Mouse (Mus musculus) liver, embryonic 15.5 days (tissue): ENCODE results near the gene Hoxa9. TPM values are rescaled to one million over a fixed set of nuclear protein-coding genes. Genes with fewer than 3 reads are reported as not detected.
A peak's percentile ranks its signal among the peaks of the same experiment; 100 is the strongest.

Experiments
- ATAC-seq: fragments of 200-750 bp; cut with Nextera tagmentation; 2 replicates; pipeline ENCODE4 v1.8.0; 2017; ENCODE audit warnings: moderate number of reproducible peaks, mild to moderate bottlenecking, moderate library complexity; ENCODE audit not compliant: insufficient read depth
- H3K27ac ChIP-seq: fragments of 300-500 bp; sonication (generic); replicated peaks from 2 replicates; pipeline ENCODE4 v1.5.1; 2015; ENCODE audit warnings: mild to moderate bottlenecking, inconsistent platforms
- H3K27me3 ChIP-seq: fragments of 300-500 bp; sonication (generic); 2 replicates; pipeline ENCODE4 v1.6.1; 2015; ENCODE audit warnings: mild to moderate bottlenecking, inconsistent platforms
- H3K36me3 ChIP-seq: fragments of 300-500 bp; sonication (generic); replicated peaks from 2 replicates; pipeline ENCODE4 v1.6.1; 2015; ENCODE audit warnings: moderate library complexity, mild to moderate bottlenecking, inconsistent platforms
- H3K4me1 ChIP-seq: fragments of 300-500 bp; sonication (generic); replicated peaks from 2 replicates; pipeline ENCODE4 v1.6.1; 2015; ENCODE audit warnings: inconsistent platforms
- H3K4me2 ChIP-seq: fragments of 300-500 bp; sonication (generic); 2 replicates; pipeline ENCODE4 v1.6.1; 2015; ENCODE audit warnings: moderate library complexity, mild to moderate bottlenecking, inconsistent platforms
- H3K4me3 ChIP-seq: fragments of 300-500 bp; sonication (generic); replicated peaks from 2 replicates; pipeline ENCODE4 v1.5.1; 2015; ENCODE audit warnings: mild to moderate bottlenecking, inconsistent platforms
- H3K9ac ChIP-seq: fragments of 300-500 bp; sonication (generic); 2 replicates; pipeline ENCODE4 v1.6.1; 2015; ENCODE audit warnings: moderate library complexity, mild to moderate bottlenecking, inconsistent platforms
- H3K9me3 ChIP-seq: fragments of 300-500 bp; sonication (generic); replicated peaks from 2 replicates; pipeline ENCODE4 v1.6.1; 2016; ENCODE audit warnings: inconsistent platforms
- WGBS: fragments of 180-500 bp; shearing (Covaris S2); methylation state at CpG from one replicate; pipeline ENCODE4 v1.1.7; 2015; ENCODE audit warnings: mixed read lengths; ENCODE audit not compliant: insufficient replicate concordance; 5-methylcytosine and 5-hydroxymethylcytosine counted together
- polyA plus RNA-seq: library from polyadenylated mRNA; unstranded; fragments of >200 nt; fragmentation: Nextera tagmentation; extraction: Ambion mirVana; gene quantifications from 2 replicates; pipeline ENCODE4 v1.2.1, GENCODE M21; 2015

The Hoxa9 gene
- polyA plus RNA-seq, 1 experiment from 2014 or later = 0.43 TPM

DNA sequence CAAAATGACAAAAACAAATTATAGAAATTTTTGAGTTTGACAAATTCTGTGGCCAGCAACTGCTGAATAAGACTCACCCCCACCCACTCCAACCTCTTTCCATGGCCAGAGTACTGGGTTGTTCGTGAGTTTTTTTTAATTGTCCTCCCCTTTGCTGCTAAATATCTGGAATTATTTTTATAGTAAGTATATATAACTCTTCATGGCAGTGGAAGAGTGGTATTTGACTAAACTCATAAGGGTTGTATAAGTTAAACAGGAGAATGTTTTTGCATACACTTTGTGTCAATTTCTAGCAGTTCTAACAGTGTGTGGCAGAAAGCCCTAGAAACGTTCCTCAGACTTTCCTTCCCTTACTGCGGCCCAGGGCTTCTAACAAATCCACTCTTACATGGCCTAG, 36.8 kb upstream of the Hoxa9 start:
- Histone ChIP-seq H3K27ac (no peak overlapping the region), H3K9me3 (no peaks in the 10 kb centered on the region), H3K9ac (no peak overlapping the region), H3K4me2 (no peak overlapping the region), H3K36me3 (no peaks in the 10 kb centered on the region), H3K27me3 (peaks cover 97% of the 10 kb centered on the region), H3K4me1 (no peaks in the 10 kb centered on the region), H3K4me3 (no peak overlapping the region)
- ATAC-seq = no peak
- 9% methylated on average over 3 of the region's 3 CpGs for WGBS

DNA sequence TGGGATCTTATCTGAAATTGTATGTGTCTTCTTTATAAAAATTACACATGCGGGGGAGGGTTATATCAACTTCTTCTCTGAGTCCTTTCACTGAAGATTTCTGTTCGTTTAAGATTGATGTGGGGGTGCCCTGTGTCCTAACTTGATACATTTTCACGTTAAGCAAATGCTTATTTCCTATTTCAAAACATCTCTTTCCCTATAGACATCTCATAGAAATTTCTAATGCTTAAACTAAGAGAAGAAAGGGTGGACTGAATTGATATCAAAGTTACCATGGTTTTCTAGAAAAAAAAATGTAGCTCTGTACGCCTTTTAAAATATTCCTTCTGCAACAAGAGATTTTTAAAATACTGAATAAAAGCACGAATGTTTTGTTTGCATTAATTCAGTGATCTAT, 36.3 kb upstream of the Hoxa9 start:
- H3K36me3 ChIP-seq = no peaks in the 10 kb centered on the region
- H3K27me3 ChIP-seq = peaks cover 97% of the 10 kb centered on the region
- no peak for ATAC-seq
- H3K4me1 ChIP-seq = no peaks in the 10 kb centered on the region
- no peak overlapping the region for H3K27ac ChIP-seq
- H3K4me3 ChIP-seq = no peak overlapping the region
- H3K4me2 ChIP-seq = no peak overlapping the region
- WGBS = 18% methylated on average over 5 of the region's 5 CpGs
- H3K9ac ChIP-seq = no peak overlapping the region
- no peaks in the 10 kb centered on the region for H3K9me3 ChIP-seq

DNA sequence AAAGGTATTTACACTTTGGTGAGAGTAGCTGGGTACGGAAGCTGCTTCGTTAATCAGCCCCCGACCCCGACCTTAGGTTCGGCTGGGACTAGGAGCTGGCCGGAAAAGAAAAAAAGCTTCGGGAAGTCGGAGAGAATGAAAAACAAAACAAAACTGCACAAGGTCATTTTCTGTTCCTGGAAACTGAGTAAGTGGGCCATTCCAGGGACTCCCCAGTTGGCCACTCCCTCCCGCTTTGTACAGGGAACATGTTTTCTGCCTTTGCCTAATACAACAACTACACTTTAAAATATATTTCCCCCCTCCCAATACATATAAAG, 35.7 kb upstream of the Hoxa9 start:
- Histone ChIP-seq H3K27me3 (peaks cover 98% of the 10 kb centered on the region), H3K27ac (no peak overlapping the region), H3K36me3 (no peaks in the 10 kb centered on the region), H3K9me3 (no peaks in the 10 kb centered on the region), H3K4me1 (no peaks in the 10 kb centered on the region), H3K9ac (no peak overlapping the region), H3K4me3 (no peak overlapping the region), H3K4me2 (no peak overlapping the region)
- WGBS = 2% methylated on average over 9 of the region's 9 CpGs
- no peak for ATAC-seq

GRCm38 (mm10) chr6:52265913-52266665, 35.2 kb upstream of the Hoxa9 start:
- H3K27me3 ChIP-seq = peaks cover 98% of the 10 kb centered on the region
- WGBS = 2% methylated on average over 19 of the region's 19 CpGs
- H3K27ac ChIP-seq = no peak overlapping the region
- no peaks in the 10 kb centered on the region for H3K9me3 ChIP-seq
- H3K36me3 ChIP-seq = no peaks in the 10 kb centered on the region
- no peak overlapping the region for H3K4me2 ChIP-seq
- no peak overlapping the region for H3K4me3 ChIP-seq
- H3K9ac ChIP-seq = no peak overlapping the region
- ATAC-seq = no peak
- no peaks in the 10 kb centered on the region; the same call in 1 of the 2 replicates for H3K4me1 ChIP-seq

- Histone ChIP-seq H3K27ac (no peak overlapping the region), H3K4me2 (no peak overlapping the region), H3K36me3 (no peaks in the 10 kb centered on the region), H3K9me3 (no peaks in the 10 kb centered on the region), H3K4me3 (no peak overlapping the region), H3K27me3 (peaks cover 98% of the 10 kb centered on the region), H3K4me1 (peaks cover 5% of the 10 kb centered on the region; the same call in 1 of the 2 replicates), H3K9ac (no peak overlapping the region)
- no peak for ATAC-seq
- 4% methylated on average over 18 of the region's 18 CpGs for WGBS
These were observed 34.5 kb upstream of the Hoxa9 start for GRCm38 (mm10) chr6:52265306-52265912.

DNA sequence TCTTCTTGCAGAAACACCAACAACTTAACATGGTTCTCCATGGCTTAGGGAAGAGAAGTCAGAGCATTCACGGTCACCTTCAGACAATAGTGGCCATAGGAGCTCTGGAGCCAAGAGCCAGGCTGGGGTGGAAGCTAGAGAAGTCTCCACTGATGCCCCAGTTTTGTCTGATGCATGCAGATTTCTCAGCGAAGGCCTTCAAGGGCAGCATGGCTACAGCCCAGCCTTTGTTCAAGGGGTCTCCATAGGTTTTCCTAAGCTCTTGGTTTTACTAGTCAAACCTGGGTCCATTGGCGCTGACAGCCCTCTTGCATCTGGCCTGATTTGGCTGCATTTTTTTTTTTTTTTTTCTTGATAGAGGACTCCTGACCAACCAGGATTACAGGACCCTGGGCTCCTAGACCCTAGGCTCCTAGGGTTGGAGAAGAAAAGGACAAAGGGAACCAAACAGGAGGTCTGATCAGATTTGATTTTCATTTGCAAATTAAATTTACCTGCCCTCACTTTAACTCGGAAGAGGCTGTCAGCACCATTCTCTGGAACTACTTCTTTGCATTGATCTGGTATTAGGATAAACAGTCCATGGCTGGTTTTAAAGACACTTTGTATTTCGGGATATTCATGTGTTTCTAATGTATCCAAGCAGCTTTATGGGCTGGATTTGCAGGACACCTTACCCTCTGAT, 33.4 kb upstream of the Hoxa9 start:
- WGBS = 3% methylated on average over 5 of the region's 5 CpGs
- H3K9ac ChIP-seq = no peak overlapping the region
- peaks cover 5% of the 10 kb centered on the region; the same call in 1 of the 2 replicates for H3K4me1 ChIP-seq
- no peaks in the 10 kb centered on the region for H3K36me3 ChIP-seq
- H3K27ac ChIP-seq = no peak overlapping the region
- no peak for ATAC-seq
- no peaks in the 10 kb centered on the region for H3K9me3 ChIP-seq
- H3K4me3 ChIP-seq = no peak overlapping the region
- no peak overlapping the region for H3K4me2 ChIP-seq
- H3K27me3 ChIP-seq = peaks cover 98% of the 10 kb centered on the region

- peaks cover 98% of the 10 kb centered on the region for H3K27me3 ChIP-seq
- H3K9ac ChIP-seq = no peak overlapping the region
- WGBS = under 1% methylated on average over 6 of the region's 6 CpGs
- no peak for ATAC-seq
- H3K4me3 ChIP-seq = no peak overlapping the region
- H3K4me1 ChIP-seq = peaks cover 5% of the 10 kb centered on the region; the same call in 1 of the 2 replicates
- no peaks in the 10 kb centered on the region for H3K9me3 ChIP-seq
- H3K27ac ChIP-seq = no peak overlapping the region
- H3K36me3 ChIP-seq = no peaks in the 10 kb centered on the region
- no peak overlapping the region for H3K4me2 ChIP-seq
These were observed 32.4 kb upstream of the Hoxa9 start for GRCm38 (mm10) chr6:52263321-52263585.

- Histone ChIP-seq H3K4me2 (no peak overlapping the region), H3K9me3 (no peaks in the 10 kb centered on the region), H3K27ac (no peak overlapping the region), H3K4me3 (no peak overlapping the region), H3K4me1 (peaks cover 5% of the 10 kb centered on the region; the same call in 1 of the 2 replicates), H3K27me3 (peaks cover 97% of the 10 kb centered on the region), H3K9ac (no peak overlapping the region), H3K36me3 (no peaks in the 10 kb centered on the region)
- 1% methylated on average over 24 of the region's 24 CpGs for WGBS
- no peak for ATAC-seq
These were observed 31.8 kb upstream of the Hoxa9 start for GRCm38 (mm10) chr6:52262463-52263320.

DNA sequence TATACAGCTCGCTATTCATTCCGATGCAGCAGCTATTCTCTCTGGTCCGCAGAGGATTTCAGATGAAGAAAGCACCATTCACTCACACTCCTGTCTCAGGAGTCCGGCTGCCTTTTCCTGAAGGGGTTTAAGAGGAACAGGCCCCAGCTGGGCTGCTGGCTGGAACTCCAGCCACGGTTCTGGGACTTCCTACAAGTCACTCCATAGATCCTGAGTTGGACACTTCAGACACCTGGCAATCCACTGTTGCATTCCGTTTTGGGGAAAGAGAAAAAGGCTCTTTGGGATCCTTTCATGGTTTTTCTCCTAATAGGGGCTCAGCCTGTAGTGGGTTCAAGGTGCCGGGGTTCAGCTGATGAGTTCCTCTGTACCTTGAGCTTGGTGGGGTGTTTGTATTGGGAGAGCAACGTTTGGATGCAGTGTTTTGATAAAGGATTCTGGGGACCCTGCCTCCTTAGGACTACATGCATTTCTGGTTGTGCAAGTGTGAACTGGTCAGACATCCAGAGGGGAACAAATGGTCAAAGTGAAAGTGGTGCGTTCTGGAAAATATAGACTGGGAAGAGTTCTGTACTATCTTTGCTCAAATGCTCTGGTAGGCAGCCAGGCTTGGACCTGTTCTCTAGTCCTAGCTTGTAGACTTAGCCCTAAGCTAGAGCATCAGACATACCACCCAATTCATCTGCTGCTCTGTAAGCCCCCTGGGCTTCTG, 31.0 kb upstream of the Hoxa9 start:
- Histone ChIP-seq H3K4me3 (no peak overlapping the region), H3K4me1 (peaks cover 5% of the 10 kb centered on the region; the same call in 1 of the 2 replicates), H3K27ac (no peak overlapping the region), H3K9ac (no peak overlapping the region), H3K4me2 (no peak overlapping the region), H3K9me3 (no peaks in the 10 kb centered on the region), H3K36me3 (no peaks in the 10 kb centered on the region), H3K27me3 (peaks cover 98% of the 10 kb centered on the region)
- WGBS = 4% methylated on average over 9 of the region's 9 CpGs
- ATAC-seq = no peak

DNA sequence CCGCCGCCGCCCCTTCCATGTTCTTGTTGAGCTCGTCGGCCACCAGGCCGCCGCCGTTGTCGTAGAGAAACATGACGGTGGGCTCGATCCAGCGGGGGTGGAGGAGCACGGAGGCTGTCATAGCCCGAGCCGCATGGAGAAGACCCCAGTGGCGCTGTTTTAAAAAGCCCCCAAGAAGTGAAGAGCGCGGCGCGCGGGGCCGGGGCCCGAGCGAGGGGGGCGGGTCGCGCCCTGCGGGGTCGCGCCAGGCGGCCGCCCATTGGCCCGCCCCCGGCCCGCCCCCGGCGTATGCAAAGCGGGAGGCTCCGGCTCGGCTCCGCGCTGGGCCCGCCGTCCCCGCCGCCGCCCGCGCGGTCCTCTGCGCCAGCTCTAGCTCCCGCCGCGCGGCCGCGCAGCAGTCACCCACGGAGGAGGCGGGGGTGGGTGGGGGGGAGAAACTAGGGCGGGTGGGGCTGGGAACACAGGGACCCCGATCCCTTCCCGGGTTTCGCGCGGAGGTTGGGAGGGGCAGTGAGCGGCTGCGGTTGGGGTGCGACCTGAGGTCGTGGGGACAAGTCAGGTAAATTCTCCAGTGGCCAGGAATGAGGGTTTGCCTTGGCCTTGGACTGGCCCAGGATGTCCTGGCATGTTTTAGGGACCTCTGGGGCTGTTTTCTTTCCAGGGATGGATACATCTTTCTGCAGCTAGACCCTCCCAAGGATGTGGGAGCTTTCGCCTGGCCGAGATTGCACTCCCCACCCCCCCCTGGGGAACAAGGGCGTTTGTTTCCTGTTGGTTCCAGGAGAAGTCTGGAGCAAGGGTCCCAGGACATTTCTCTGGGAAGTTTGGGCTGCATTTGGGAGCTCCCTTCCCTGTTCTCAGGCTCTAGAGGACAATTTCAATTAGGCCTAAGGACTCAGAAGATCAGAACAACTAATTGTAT, 30.0 kb upstream of the Hoxa9 start, which contains the start of gene Hoxa13:
TSS of gene Hoxa13 (minus strand) at position 227 of the 922 bp plus-strand sequence.
- Histone ChIP-seq H3K9ac (no peak within 1 kb of the TSS), H3K36me3 (no peaks in the 10 kb centered on the region), H3K4me1 (peaks cover 5% of the 10 kb centered on the region; the same call in 1 of the 2 replicates), H3K9me3 (no peaks in the 10 kb centered on the region), H3K27me3 (peaks cover 98% of the 10 kb centered on the region), H3K4me3 (peak within 1 kb of the TSS; percentile 45), H3K27ac (no peak within 1 kb of the TSS), H3K4me2 (peak within 1 kb of the TSS; percentile 62)
- no peak for ATAC-seq
- WGBS = under 1% methylated on average over 59 of the region's 72 CpGs
